Mouse (Mus musculus) intestine, postnatal 0 days (tissue): ENCODE results near the gene Usp54. TPM values are rescaled to one million over a fixed set of nuclear protein-coding genes. Genes with fewer than 3 reads are reported as not detected.
"Not testable (repeated sequence)": the region's sequence is repeated elsewhere in the genome, so short reads cannot be mapped to it uniquely, and the experiment has no call there.

Source experiments
- ATAC-seq: fragments of 200-750 bp; cut with Nextera tagmentation; 2 replicates; pipeline ENCODE4 v1.8.0; 2017; ENCODE audit warnings: mild to moderate bottlenecking, moderate TSS enrichment, moderate library complexity
- H3K27ac ChIP-seq: fragments of 300-500 bp; sonication (generic); 2 replicates; pipeline ENCODE4 v1.5.1; 2014; ENCODE audit warnings: mild to moderate bottlenecking, low read depth, low read length, moderate library complexity
- H3K27me3 ChIP-seq: fragments of 300-500 bp; sonication (generic); replicated peaks from 2 replicates; pipeline ENCODE4 v1.6.1; 2014; ENCODE audit warnings: low read length, mixed read lengths; ENCODE audit not compliant: control insufficient read depth, insufficient read depth
- H3K36me3 ChIP-seq: fragments of 300-500 bp; sonication (generic); 2 replicates; pipeline ENCODE4 v1.6.1; 2014; ENCODE audit warnings: mild to moderate bottlenecking, moderate library complexity; ENCODE audit not compliant: control insufficient read depth, insufficient read depth
- H3K4me1 ChIP-seq: fragments of 300-500 bp; sonication (generic); replicated peaks from 2 replicates; pipeline ENCODE4 v1.6.1; 2014; ENCODE audit warnings: antibody characterized with exemption, low read length, mixed read lengths; ENCODE audit not compliant: control insufficient read depth, insufficient read depth
- H3K4me2 ChIP-seq: fragments of 300-500 bp; sonication (generic); replicated peaks from 2 replicates; pipeline ENCODE4 v1.6.1; 2014; ENCODE audit warnings: low read depth, mild to moderate bottlenecking, moderate library complexity
- H3K4me3 ChIP-seq: fragments of 300-500 bp; sonication (generic); 2 replicates; pipeline ENCODE4 v1.5.1; 2014; ENCODE audit warnings: low read depth, low read length
- H3K9ac ChIP-seq: fragments of 300-500 bp; sonication (generic); 2 replicates; pipeline ENCODE4 v1.6.1; 2014; ENCODE audit warnings: mild to moderate bottlenecking, low read depth, low read length
- H3K9me3 ChIP-seq: fragments of 300-500 bp; sonication (generic); 2 replicates; pipeline ENCODE4 v1.6.1; 2016; ENCODE audit warnings: mixed run types; ENCODE audit not compliant: control insufficient read depth
- CTCF ChIP-seq: sonication (generic); IDR thresholded peaks from 2 replicates; pipeline ENCODE4 v1.5.1; 2016; ENCODE audit warnings: low read depth, mild to moderate bottlenecking, control low read depth, antibody characterized with exemption, moderate library complexity
- WGBS: fragments of 180-500 bp; shearing (Covaris S2); extraction: QIAGEN DNeasy Blood & Tissue Kit; methylation state at CpG from one replicate; pipeline ENCODE4 v1.1.7; 2014; 5-methylcytosine and 5-hydroxymethylcytosine counted together
- polyA plus RNA-seq: library from polyadenylated mRNA; unstranded; fragments of >200 nt; fragmentation: Nextera tagmentation; extraction: Ambion mirVana; gene quantifications from 2 replicates; pipeline ENCODE4 v1.2.1, GENCODE M21; 2015

The Usp54 gene
- polyA plus RNA-seq, 1 experiment from 2014 or later, result 2.2 TPM

DNA sequence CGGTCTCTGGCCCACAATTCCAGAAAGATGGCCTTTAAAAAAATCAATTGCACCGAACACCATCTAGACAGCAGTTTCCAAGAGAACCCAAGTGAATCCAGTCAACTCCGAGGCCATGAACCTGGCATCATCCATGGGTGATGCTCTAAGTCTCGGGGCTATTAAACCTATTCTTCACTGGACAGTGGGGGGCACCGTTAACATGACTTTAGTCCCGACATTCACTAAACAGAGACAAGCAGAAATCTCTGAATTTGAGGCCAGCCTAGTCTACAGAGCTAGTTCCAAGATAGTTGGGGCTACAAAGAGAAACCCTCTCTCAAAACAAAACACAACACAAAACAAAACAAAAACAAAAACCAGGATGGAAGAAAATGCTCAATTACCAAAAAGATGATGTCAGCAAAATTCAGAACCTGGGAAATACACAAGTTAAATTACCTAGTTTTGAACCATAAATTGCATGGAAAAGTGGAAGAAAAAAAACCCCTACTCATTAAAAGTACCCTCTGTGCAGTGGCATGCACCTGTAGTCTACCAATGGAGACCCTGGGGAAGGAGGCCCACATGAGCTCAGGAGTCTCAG is 61.9 kb downstream of the Usp54 start:
- H3K4me2 ChIP-seq, result no peak overlapping the region
- H3K27ac ChIP-seq, result no peak overlapping the region
- H3K27me3 ChIP-seq, result no peaks in the 10 kb centered on the region
- H3K9ac ChIP-seq, result no peak overlapping the region
- no peak for ATAC-seq
- H3K9me3 ChIP-seq, result no peaks in the 10 kb centered on the region
- H3K4me1 ChIP-seq, result no peaks in the 10 kb centered on the region
- peak; percentile 36 for TF ChIP-seq CTCF
- no peak overlapping the region for H3K4me3 ChIP-seq
- 81% methylated on average over 6 of the region's 6 CpGs for WGBS
- H3K36me3 ChIP-seq, result no peaks in the 10 kb centered on the region

- no peaks in the 10 kb centered on the region for H3K4me1 ChIP-seq
- 57% methylated on average over 7 of the region's 7 CpGs for WGBS
- no peak overlapping the region for H3K27ac ChIP-seq
- H3K27me3 ChIP-seq, result no peaks in the 10 kb centered on the region
- TF ChIP-seq CTCF, result peak; percentile 86
- H3K4me2 ChIP-seq, result no peak overlapping the region
- no peak overlapping the region for H3K4me3 ChIP-seq
- ATAC-seq, result peak; percentile 53; the same call in 1 of the 2 replicates
- H3K9ac ChIP-seq, result no peak overlapping the region
- no peaks in the 10 kb centered on the region for H3K36me3 ChIP-seq
- H3K9me3 ChIP-seq, result no peaks in the 10 kb centered on the region
Measured at GRCm38 (mm10) chr14:20576179-20576578, 64.7 kb downstream of the Usp54 start.

GRCm38 (mm10) chr14:20573196-20573595 is 67.7 kb downstream of the Usp54 start:
- H3K4me1 ChIP-seq, H3K9me3 ChIP-seq, H3K27me3 ChIP-seq, H3K4me3 ChIP-seq, H3K9ac ChIP-seq, H3K4me2 ChIP-seq, H3K27ac ChIP-seq, ATAC-seq: not testable (repeated sequence)
- WGBS, result 91% methylated on average over 3 of the region's 3 CpGs
- peaks cover 16% of the 10 kb centered on the region; the same call in 1 of the 2 replicates for H3K36me3 ChIP-seq

- H3K4me1 ChIP-seq, result no peaks in the 10 kb centered on the region
- peaks cover 39% of the 10 kb centered on the region for H3K36me3 ChIP-seq
- no peak overlapping the region for H3K4me2 ChIP-seq
- no peaks in the 10 kb centered on the region for H3K27me3 ChIP-seq
- no peak for TF ChIP-seq CTCF
- no peak overlapping the region for H3K4me3 ChIP-seq
- H3K9ac ChIP-seq, result no peak overlapping the region
- H3K9me3 ChIP-seq, result no peaks in the 10 kb centered on the region
- ATAC-seq, result no peak
- 63% methylated on average over 9 of the region's 9 CpGs for WGBS
- no peak overlapping the region for H3K27ac ChIP-seq
Measured at GRCm38 (mm10) chr14:20565256-20566021, 75.4 kb downstream of the Usp54 start.

DNA sequence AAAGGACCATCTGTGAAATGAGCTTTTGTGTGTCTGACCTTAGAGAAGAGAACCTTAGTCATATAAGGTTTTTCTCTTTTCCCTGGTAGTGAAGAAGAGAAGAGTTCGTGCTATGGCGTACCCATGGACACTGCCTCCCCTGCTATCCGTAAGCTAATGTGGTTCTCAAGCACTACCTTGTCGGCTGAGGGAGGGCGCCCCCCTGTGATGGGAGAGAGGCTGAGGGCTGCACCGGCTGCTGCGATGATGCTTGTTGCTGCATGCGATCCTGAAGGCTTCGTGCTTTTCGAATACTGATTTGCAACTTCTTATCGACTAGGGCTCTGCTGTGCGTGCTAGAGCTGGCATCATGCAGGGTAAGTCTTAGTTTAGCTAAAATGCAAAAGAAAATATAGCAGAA is 76.2 kb downstream of the Usp54 start:
- Histone ChIP-seq H3K27ac (no peak overlapping the region), H3K4me3 (no peak overlapping the region), H3K9me3 (no peaks in the 10 kb centered on the region), H3K36me3 (peaks cover 37% of the 10 kb centered on the region), H3K4me2 (no peak overlapping the region), H3K4me1 (no peaks in the 10 kb centered on the region), H3K27me3 (no peaks in the 10 kb centered on the region), H3K9ac (no peak overlapping the region)
- no peak for ATAC-seq
- 77% methylated on average over 12 of the region's 12 CpGs for WGBS
- TF ChIP-seq CTCF, result peak; percentile 50

GRCm38 (mm10) chr14:20561897-20562296 is 79.0 kb downstream of the Usp54 start:
- Histone ChIP-seq H3K9me3 (no peaks in the 10 kb centered on the region), H3K4me1 (no peaks in the 10 kb centered on the region), H3K9ac (no peak overlapping the region), H3K36me3 (peaks cover 36% of the 10 kb centered on the region), H3K27me3 (no peaks in the 10 kb centered on the region), H3K4me2 (no peak overlapping the region), H3K27ac (no peak overlapping the region), H3K4me3 (no peak overlapping the region)
- no peak for ATAC-seq
- WGBS, result 93% methylated on average over 5 of the region's 5 CpGs
- TF ChIP-seq CTCF, result no peak
